Mouse (Mus musculus) brown adipose tissue, adult 24 weeks (tissue): Measurements from ENCODE around the gene Gm49322. TPM values are rescaled to one million over a fixed set of nuclear protein-coding genes. Genes with fewer than 3 reads are reported as not detected.
A peak's percentile ranks its signal among the peaks of the same experiment; 100 is the strongest.
"Not testable (repeated sequence)": the region's sequence is repeated elsewhere in the genome, so short reads cannot be mapped to it uniquely, and the experiment has no call there.

Experiments used
- H3K27ac ChIP-seq: fragments of 200-500 bp; replicated peaks from 2 replicates; pipeline ENCODE4 v1.5.1; 2012; ENCODE audit warnings: low read depth, mild to moderate bottlenecking, low read length
- H3K4me1 ChIP-seq: fragments of 200-500 bp; 2 replicates; pipeline ENCODE4 v1.6.1; 2012; ENCODE audit warnings: low read length, mixed read lengths; ENCODE audit not compliant: control insufficient read depth, insufficient read depth, insufficient read length
- H3K4me3 ChIP-seq: fragments of 200-500 bp; 2 replicates; pipeline ENCODE4 v1.5.1; 2012; ENCODE audit warnings: low read depth, mild to moderate bottlenecking, low read length, moderate library complexity; ENCODE audit not compliant: insufficient read depth
- polyA plus RNA-seq: library from polyadenylated mRNA; stranded (reverse); fragments of >200 nt; gene quantifications from 2 replicates; pipeline ENCODE4 v1.2.4, GENCODE M21; 2012; ENCODE audit not compliant: missing spikeins, insufficient read depth, insufficient read length

Gene Gm49322
- polyA plus RNA-seq, 1 experiment = 0.67 TPM

DNA sequence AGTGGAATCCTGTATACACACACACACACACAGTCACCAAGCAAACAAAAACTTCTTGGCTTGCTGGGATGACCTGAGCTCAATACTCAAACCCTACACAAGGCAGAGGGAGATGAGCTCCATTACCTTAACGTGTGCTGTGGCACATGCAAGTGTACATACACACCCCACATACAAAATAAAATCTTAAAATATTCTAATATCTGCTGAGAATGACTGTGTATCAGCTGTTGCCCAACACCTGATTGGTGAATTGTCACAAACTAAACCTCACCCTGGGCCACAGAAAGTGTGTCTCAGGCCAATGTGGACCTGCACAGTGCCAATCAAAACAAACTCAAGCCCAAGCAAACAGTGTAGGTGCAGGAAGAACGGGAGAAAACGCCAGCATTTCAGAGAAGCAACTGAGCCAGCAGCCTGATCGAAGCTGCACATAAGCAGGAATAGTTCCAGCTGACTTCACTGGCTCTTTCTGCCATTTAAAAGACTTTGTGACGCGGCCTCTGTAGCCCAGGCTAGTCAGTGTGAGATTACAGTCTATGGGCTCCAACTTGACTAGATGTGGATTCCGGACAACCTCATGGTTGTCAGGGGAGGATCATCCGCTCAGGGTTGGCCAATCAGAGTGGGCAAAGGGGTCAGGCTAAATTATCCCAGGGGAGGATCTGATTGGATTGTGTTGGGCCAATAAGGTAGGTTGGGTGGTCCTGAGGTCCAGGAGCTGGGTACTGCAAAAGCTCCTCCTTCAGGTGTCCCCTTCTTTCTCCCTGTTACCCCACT, 13.8 kb downstream of the Gm49322 start:
- Histone ChIP-seq H3K27ac (no peak overlapping the region), H3K4me3 (no peak overlapping the region), H3K4me1 (peaks cover 5% of the 10 kb centered on the region; the same call in 1 of the 2 replicates)

DNA sequence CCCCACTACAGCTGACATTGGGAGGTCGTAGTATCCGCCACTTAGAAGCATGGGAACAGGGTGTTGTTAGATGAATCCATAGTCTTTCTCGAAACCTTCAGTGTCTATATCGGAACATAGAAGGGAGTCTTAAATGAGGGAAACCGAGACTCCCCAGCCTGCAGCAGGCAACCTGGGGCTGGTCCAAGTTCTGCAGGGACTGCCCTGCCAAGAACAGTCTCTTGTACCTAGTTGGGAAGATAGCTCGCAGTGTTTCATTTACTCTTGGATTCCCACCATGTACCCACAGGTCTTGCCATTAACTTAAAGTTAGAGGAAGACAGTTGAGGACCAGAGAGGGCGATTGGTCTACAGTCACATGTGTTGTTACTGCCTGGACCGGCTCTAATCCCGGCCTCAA, 14.5 kb downstream of the Gm49322 start:
- Histone ChIP-seq H3K27ac (no peak overlapping the region), H3K4me3 (no peak overlapping the region), H3K4me1 (peaks cover 5% of the 10 kb centered on the region; the same call in 1 of the 2 replicates)

- H3K4me1 ChIP-seq = peaks cover 5% of the 10 kb centered on the region; the same call in 1 of the 2 replicates
These were observed 15.2 kb downstream of the Gm49322 start for GRCm38 (mm10) chr10:80620796-80621689.

DNA sequence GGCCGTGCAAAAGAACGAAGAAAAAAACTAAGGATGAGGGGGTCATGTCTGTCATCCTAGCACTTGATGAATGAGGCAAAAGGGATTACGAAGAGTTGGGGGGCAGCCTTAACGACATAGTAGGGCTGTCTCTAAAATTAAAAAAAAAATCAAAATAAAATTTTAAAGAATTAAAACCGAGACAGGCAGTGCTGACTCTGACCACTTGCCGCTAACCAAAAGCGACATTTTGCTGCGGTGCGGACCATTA, 15.8 kb downstream of the Gm49322 start:
- Histone ChIP-seq H3K4me3 (peak overlapping the region; percentile 68), H3K4me1 (peaks cover 5% of the 10 kb centered on the region; the same call in 1 of the 2 replicates), H3K27ac (peak overlapping the region; percentile 9; the same call in 1 of the 2 replicates)

More at GRCm38 (mm10) chr10:80620796-80621689, 15.2 kb downstream of the Gm49322 start:
- H3K4me3 ChIP-seq = peak overlapping the region; percentile 68
- peak overlapping the region; percentile 9; the same call in 1 of the 2 replicates for H3K27ac ChIP-seq

DNA sequence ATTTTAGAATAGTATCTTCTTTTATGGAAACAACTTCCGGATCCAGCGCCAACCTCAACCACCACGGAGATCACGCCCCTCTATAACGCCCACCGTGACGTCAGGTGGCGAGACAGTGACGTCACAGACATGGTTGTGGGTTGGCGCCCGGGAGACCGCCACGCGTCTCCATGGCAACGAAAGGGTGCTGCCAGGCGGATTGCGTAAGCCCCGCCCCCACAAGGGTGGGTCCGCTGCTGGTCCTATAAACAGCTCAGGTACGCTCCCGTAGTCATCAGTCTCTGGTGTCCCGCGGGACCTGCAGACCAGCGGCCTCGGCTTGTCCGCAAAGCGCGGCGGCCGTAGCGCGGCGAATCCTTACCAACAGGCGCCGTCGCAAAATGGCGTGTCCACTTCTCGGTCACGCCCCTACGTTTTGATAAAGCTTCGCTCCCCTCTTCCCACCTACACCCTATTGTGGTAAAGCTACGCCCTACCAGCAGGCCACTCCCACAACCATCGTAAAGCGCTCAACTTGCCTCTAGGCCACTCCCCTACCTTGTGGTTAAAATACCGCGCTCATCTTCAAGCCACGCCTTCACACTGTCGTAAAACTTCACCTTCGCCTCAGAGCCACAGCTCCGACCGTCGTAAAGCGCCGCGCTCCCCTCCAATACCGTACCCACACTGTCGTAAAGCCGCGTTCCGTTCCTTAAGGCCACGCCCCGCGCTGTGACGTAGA, 16.3 kb downstream of the Gm49322 start:
- peaks cover 5% of the 10 kb centered on the region; the same call in 1 of the 2 replicates for H3K4me1 ChIP-seq
- H3K27ac ChIP-seq = peak overlapping the region; percentile 85
- peak overlapping the region; percentile 68 for H3K4me3 ChIP-seq

- peaks cover 12% of the 10 kb centered on the region for H3K4me1 ChIP-seq
- H3K4me3 ChIP-seq = peak within 1 kb of the TSS; percentile 87
- peak within 1 kb of the TSS; percentile 88 for H3K27ac ChIP-seq
These were observed 17.0 kb downstream of the Gm49322 start, which contains the start of gene Csnk1g2 for GRCm38 (mm10) chr10:80622661-80623456. Csnk1g2 (plus strand) TSS chr10:80622838.

DNA sequence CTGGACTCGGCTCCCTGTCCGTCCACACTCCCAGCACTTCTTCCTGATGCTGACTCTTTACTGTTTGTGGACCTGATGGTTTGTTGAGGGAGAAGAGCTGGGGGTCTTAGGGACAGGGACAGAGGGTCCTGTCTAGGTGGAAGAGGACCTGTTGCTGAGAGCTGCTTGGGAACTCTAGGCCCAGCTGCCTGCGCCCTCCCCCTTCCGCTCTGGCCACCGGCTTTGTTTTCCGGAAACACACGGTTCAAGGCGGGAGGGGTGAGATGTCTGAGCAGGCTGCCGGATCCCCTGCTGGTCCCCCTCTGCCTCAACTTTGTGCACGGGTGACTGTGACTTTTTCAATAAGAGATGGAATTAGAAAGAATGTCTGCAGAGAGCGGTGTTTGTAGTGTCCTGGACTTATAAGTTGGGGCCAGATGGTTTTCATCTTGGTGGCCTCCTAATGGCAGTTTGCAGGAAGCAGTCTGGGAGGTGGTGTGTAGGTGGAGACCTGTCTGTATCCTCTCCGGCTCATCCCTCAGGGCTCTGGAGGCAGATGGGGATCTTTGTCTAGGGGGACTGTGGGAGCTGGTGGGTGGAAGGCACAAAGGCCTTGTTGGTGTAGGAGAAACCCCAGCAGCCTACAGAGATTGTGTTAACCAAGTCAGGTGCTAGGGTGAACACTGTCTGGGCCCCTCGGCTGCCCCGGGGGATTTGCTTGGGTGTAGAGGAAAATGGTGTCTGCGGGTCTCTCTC, 17.8 kb downstream of the Gm49322 start:
- Histone ChIP-seq H3K4me3 (peak overlapping the region; percentile 87), H3K27ac (peak overlapping the region; percentile 88), H3K4me1 (peaks cover 18% of the 10 kb centered on the region)

- Histone ChIP-seq H3K4me1 (peaks cover 36% of the 10 kb centered on the region), H3K4me3 (no peak overlapping the region), H3K27ac (no peak overlapping the region)
These were observed 19.9 kb downstream of the Gm49322 start for GRCm38 (mm10) chr10:80625764-80626163.

DNA sequence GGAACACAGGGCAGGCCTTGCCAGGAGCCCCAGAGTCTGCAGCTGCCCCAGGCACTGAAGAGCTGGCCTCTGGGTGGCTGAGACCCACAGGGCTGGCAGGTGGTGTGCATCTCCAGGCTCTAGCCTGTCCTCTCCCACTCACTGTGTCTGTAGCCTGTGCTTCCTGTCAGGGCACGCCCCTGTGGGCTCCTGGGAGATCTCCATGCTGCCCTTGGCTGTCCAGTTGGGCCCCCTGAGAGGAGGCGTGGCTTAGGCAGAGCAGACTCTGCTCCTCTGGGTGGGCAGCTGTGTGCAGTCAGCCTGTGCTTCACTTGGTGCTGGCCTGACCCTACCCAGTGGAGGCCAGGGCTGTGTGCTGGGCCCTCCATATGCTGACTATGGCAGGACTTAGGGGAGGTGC, 21.9 kb downstream of the Gm49322 start:
- no peak overlapping the region for H3K27ac ChIP-seq
- H3K4me3 ChIP-seq = no peak overlapping the region
- peaks cover 36% of the 10 kb centered on the region for H3K4me1 ChIP-seq

DNA sequence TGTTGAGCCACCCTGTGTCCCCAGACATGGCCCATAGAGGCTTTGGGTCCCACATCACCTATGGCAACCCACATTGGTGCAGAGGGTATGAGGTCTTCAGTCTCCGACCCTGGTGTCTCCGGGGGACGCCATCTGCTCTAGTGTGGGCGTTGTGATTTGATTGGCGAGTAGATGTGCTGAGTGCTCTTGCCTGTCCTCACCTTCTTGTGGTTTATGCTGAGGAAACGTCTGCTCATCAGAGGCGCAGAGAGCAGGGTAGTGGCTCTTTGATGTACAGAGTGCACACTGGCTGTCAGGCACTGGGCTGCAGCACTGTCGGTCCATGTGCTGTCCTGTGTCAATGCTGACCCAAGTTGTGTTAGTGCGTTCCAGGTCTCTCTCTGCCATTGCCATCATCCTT, 23.1 kb downstream of the Gm49322 start:
- Histone ChIP-seq H3K4me3 (no peak overlapping the region), H3K27ac (no peak overlapping the region), H3K4me1 (peaks cover 36% of the 10 kb centered on the region)

- H3K4me3 ChIP-seq = no peak overlapping the region
- peaks cover 2% of the 10 kb centered on the region; the same call in 1 of the 2 replicates for H3K4me1 ChIP-seq
- H3K27ac ChIP-seq = no peak overlapping the region
These were observed 29.5 kb downstream of the Gm49322 start for GRCm38 (mm10) chr10:80635345-80635744.

- H3K27ac ChIP-seq = no peak overlapping the region
- no peak overlapping the region for H3K4me3 ChIP-seq
- no peaks in the 10 kb centered on the region for H3K4me1 ChIP-seq
These were observed 41.1 kb downstream of the Gm49322 start for GRCm38 (mm10) chr10:80646936-80647335.

DNA sequence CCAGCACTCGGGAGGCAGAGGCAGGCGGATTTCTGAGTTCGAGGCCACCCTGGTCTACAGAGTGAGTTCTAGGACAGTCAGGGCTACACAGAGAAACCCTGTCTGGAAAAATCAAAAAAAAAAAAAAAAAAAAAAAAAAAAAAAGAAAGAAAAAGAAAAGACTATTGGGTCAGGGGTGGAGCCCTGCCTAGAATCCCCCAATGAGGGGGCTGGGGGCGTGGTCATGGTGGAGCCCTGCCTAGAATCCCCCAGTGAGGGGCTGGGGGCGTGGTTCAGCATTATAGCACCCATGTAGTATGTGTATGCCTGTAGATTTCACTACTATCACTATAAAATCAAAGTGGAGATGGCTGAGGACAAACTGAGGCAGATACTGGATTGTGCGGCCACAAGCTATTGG, 44.1 kb downstream of the Gm49322 start:
- not testable (repeated sequence) for H3K4me1 ChIP-seq, H3K27ac ChIP-seq, H3K4me3 ChIP-seq

- Histone ChIP-seq H3K4me1 (peaks cover 4% of the 10 kb centered on the region; the same call in 1 of the 2 replicates), H3K27ac (no peak overlapping the region), H3K4me3 (no peak overlapping the region)
These were observed 44.6 kb downstream of the Gm49322 start for GRCm38 (mm10) chr10:80650392-80650791.
